Mouse (Mus musculus) lung, adult 2 months (tissue): ENCODE measurements around the gene Zfp989.
"Not testable (repeated sequence)": the region's sequence is repeated elsewhere in the genome, so short reads cannot be mapped to it uniquely, and the experiment has no call there.

Source experiments
- CTCF ChIP-seq: fragments of 200-500 bp; IDR thresholded peaks from 2 replicates; pipeline ENCODE4 v1.5.1; 2011; ENCODE audit warnings: mild to moderate bottlenecking, low read length, control low read depth; ENCODE audit not compliant: insufficient read depth
- POLR2A ChIP-seq: fragments of 200-500 bp; IDR thresholded peaks from 2 replicates; pipeline ENCODE4 v1.6.1; 2011; ENCODE audit warnings: low read depth, mild to moderate bottlenecking, control low read depth, low read length, borderline replicate concordance; ENCODE audit errors: extremely low read depth

DNA sequence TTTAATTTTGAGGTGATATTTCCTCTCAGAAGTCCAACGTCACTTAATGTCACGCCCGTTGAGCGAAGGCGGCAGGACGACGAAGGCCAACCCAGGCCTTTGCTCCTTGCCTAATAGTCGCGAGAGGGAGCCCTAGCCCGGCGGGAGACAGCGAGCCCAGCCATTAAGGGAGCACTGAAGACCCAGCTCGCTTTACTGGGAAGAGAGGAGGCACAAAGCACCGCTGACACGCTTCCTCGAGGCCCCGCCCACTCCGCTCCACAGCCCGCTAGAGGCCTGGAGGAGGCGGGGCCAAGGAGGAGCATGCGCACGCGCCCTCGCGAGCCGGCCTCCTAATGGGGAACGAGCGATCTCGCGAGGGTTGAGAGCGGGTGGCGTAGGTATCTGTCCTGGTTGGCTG, 30.1 kb upstream of the Zfp989 start:
- TF ChIP-seq CTCF, POLR2A: not testable (repeated sequence)
